Mouse (Mus musculus): ENCODE data around the gene Ap4s1. TPM values are rescaled to one million over a fixed set of nuclear protein-coding genes. Genes with fewer than 3 reads are reported as not detected.
"Not testable (repeated sequence)": the region's sequence is repeated elsewhere in the genome, so short reads cannot be mapped to it uniquely, and the experiment has no call there.

Gene Ap4s1
- polyA plus RNA-seq, 1 experiment from 2014 or later = 14.9 TPM

DNA sequence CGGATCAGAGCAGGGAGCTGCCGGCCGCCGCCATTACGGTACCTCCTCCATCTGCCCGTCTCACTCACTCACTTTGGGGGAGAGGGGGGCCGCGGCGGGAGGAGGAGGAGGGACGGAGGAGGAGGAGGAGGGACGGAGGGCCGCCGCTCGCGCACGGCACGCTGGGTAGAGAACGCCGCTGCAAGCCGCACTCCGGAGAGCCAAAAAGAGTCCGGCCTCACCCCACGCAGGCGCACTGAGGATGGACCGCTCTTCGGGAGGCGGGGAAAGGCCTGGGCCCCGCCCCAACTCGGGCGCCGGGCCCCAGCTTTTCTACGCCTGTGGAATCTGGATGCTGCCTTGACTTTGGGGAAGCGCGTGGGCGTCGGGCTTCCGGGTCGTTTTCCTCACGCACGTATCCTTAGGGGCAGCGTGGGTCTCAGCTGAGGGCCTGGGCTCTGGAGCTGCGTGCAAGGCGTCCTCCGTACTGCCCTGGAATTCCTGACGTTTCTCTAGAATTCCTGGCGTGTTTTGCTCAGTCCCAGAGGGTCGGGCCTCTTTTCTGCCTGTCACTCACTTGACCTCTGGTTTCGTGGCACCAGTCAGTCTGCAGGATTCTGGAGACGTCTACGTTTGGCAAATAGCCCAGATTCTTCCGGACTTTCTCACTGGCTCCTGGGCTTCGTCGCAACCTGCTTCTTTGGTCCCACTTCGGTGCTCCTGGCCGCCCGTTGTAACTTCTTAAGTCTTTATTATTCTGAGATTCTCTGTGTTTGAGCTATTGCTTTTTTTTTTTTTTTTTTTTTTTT, 1.2 kb downstream of the Ap4s1 start, which contains the start of gene Strn3:
Gene Strn3 (minus strand): TSS at position 53 of the 788 bp plus-strand sequence.
- under 1% methylated on average over 55 of the region's 56 CpGs for WGBS (ENCODE audit: insufficient replicate concordance)
- peaks cover 22% of the 10 kb centered on the region for H3K4me1 ChIP-seq (ENCODE audit: insufficient read depth)
- H3K27me3 ChIP-seq (ENCODE audit: insufficient read depth, low read length) = no peaks in the 10 kb centered on the region
- DNase-seq (peak; percentile 98), ATAC-seq (peak; percentile 93)
- H3K27ac ChIP-seq (ENCODE audit: low read depth) = peak within 1 kb of the TSS; percentile 95
- no peaks in the 10 kb centered on the region for H3K36me3 ChIP-seq (replicated peaks; ENCODE audit: insufficient read depth, low read length)
- peak within 1 kb of the TSS; percentile 89 for H3K9ac ChIP-seq (replicated peaks)
- peak within 1 kb of the TSS; percentile 77 for H3K4me3 ChIP-seq (ENCODE audit: low read depth, low read length)
- H3K4me2 ChIP-seq (ENCODE audit: low read depth, low read length) = peak within 1 kb of the TSS; percentile 80
- TF ChIP-seq CTCF (IDR thresholded peaks at IDR 0.05; ENCODE audit: low read depth) (no peak), EP300 (IDR thresholded peaks at IDR 0.05; ENCODE audit: low read depth) (no peak)
- no peaks in the 10 kb centered on the region for H3K9me3 ChIP-seq (ENCODE audit: low read length)

DNA sequence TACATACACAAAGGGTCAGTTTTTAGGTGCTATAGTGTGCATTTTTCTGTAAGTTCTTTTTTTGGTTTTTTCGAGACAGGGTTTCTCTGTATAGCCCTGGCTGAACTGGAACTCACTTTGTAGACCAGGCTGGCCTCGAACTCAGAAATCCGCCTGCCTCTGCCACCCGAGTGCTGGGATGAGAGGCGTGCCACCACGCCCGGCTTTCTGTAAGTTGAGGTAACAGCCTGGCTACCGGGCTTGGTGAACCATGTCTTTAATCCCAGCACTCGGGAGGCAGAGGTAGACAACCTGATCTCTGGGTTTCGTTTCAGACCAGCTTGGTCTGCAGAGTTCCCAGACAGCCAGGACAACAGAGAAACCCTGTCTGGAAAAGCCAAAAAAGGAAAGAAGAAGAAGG, 2.0 kb downstream of the Ap4s1 start:
- peak overlapping the region; percentile 77 for H3K4me3 ChIP-seq (ENCODE audit: low read depth, low read length)
- peaks cover 17% of the 10 kb centered on the region for H3K4me1 ChIP-seq (ENCODE audit: insufficient read depth)
- 66% methylated on average over 10 of the region's 10 CpGs for WGBS (ENCODE audit: insufficient replicate concordance)
- not testable (repeated sequence) for H3K27me3 ChIP-seq (ENCODE audit: insufficient read depth, low read length); H3K9me3 ChIP-seq (ENCODE audit: low read length); H3K9ac ChIP-seq (replicated peaks); H3K36me3 ChIP-seq (replicated peaks; ENCODE audit: insufficient read depth, low read length); DNase-seq; ATAC-seq
- peak overlapping the region; percentile 69 for H3K4me2 ChIP-seq (ENCODE audit: low read depth, low read length)
- peak overlapping the region; percentile 95 for H3K27ac ChIP-seq (ENCODE audit: low read depth)

DNA sequence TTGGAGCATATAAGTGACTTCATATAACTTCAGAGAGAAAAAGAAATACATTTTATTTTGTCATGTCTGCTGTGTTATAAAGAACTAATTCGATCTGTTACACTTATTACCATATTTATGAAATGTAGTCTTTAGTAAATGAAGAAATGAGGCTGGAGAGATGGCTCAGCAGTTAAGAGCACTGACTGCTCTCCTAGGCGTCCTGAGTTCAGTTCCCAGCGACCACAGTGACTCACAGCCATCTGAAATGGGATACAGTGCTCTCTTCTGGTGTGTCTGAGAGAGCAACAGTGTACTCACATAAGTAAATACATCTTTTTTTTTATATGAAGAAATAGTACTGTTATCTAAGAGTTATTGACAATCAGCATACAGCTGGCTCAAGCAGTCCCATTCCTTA, 2.6 kb downstream of the Ap4s1 start:
- no peak for ATAC-seq
- Histone ChIP-seq H3K27ac (ENCODE audit: low read depth) (peak overlapping the region; percentile 78), H3K4me2 (ENCODE audit: low read depth, low read length) (no peak overlapping the region), H3K4me1 (ENCODE audit: insufficient read depth) (peaks cover 17% of the 10 kb centered on the region), H3K9me3 (ENCODE audit: low read length) (no peaks in the 10 kb centered on the region), H3K36me3 (replicated peaks; ENCODE audit: insufficient read depth, low read length) (no peaks in the 10 kb centered on the region), H3K4me3 (ENCODE audit: low read depth, low read length) (no peak overlapping the region), H3K9ac (replicated peaks) (0 out of 2 replicates have a peak overlapping the region, but pooled peaks have one; percentile 12), H3K27me3 (ENCODE audit: insufficient read depth, low read length) (no peaks in the 10 kb centered on the region)
- 65% methylated on average over 3 of the region's 3 CpGs for WGBS (ENCODE audit: insufficient replicate concordance)
- no peak for DNase-seq
- no peak for TF ChIP-seq EP300 (IDR thresholded peaks at IDR 0.05; ENCODE audit: low read depth)
- no peak for TF ChIP-seq CTCF (IDR thresholded peaks at IDR 0.05; ENCODE audit: low read depth)

DNA sequence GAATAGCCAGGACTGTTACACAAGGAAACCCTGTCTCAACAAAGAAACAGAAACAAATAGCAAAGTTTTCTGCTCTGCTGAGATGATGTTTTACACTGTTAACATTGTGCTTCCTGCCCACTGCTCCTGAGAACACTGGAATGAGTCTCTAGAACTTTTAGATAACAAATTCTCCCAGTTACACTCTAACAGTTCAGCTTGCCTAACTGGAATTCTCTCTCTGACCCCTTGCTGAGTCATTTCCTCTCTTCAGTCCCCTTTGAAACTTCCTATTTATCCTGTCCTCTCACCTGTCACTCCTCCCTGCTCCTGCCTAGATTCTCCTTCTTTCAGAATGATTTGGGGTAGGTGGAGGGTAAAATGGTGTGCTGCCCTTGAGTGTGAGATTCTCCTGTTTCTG, 3.3 kb downstream of the Ap4s1 start:
- no peak for DNase-seq

DNA sequence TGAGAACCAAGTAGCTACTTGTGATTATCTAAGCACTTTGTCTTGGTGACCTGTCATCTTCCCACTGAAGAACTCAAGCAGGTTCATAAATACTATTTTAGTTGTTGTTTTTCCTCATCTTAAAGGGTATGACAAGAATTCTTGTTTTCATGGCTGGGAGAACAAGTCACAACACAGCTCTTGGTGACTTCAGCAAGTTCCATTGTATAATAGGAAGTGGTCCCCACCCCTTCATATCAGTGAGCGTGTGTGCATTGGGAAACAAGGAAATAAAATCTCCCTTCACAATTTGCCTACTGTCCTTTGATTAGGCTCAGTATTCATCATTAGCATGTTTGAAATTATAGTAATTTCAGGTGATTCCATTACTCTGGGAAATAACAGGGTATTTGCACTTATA, 4.1 kb downstream of the Ap4s1 start:
- Histone ChIP-seq H3K9ac (replicated peaks) (no peak overlapping the region), H3K4me3 (ENCODE audit: low read depth, low read length) (no peak overlapping the region), H3K27ac (ENCODE audit: low read depth) (no peak overlapping the region), H3K27me3 (ENCODE audit: insufficient read depth, low read length) (no peaks in the 10 kb centered on the region), H3K4me1 (ENCODE audit: insufficient read depth) (peaks cover 14% of the 10 kb centered on the region), H3K4me2 (ENCODE audit: low read depth, low read length) (no peak overlapping the region), H3K36me3 (replicated peaks; ENCODE audit: insufficient read depth, low read length) (no peaks in the 10 kb centered on the region), H3K9me3 (ENCODE audit: low read length) (no peaks in the 10 kb centered on the region)
- TF ChIP-seq CTCF (IDR thresholded peaks at IDR 0.05; ENCODE audit: low read depth) = no peak
- TF ChIP-seq EP300 (IDR thresholded peaks at IDR 0.05; ENCODE audit: low read depth) = no peak
- WGBS (ENCODE audit: insufficient replicate concordance) = 57% methylated on average over 1 of the region's 1 CpGs
- ATAC-seq = no peak
- DNase-seq = no peak

More for the DNA sequence above, 3.3 kb downstream of the Ap4s1 start:
- TF ChIP-seq EP300 (IDR thresholded peaks at IDR 0.05; ENCODE audit: low read depth) (no peak), CTCF (IDR thresholded peaks at IDR 0.05; ENCODE audit: low read depth) (no peak)
- no peak for ATAC-seq
- Histone ChIP-seq H3K36me3 (replicated peaks; ENCODE audit: insufficient read depth, low read length) (no peaks in the 10 kb centered on the region), H3K27me3 (ENCODE audit: insufficient read depth, low read length) (no peaks in the 10 kb centered on the region), H3K27ac (ENCODE audit: low read depth) (peak overlapping the region; percentile 78), H3K4me1 (ENCODE audit: insufficient read depth) (peaks cover 17% of the 10 kb centered on the region), H3K9me3 (ENCODE audit: low read length) (no peaks in the 10 kb centered on the region), H3K4me3 (ENCODE audit: low read depth, low read length) (no peak overlapping the region), H3K9ac (replicated peaks) (peak overlapping the region; percentile 12; the same call in 1 of the 2 replicates), H3K4me2 (ENCODE audit: low read depth, low read length) (0 out of 2 replicates have a peak overlapping the region, but pooled peaks have one; percentile 33)

DNA sequence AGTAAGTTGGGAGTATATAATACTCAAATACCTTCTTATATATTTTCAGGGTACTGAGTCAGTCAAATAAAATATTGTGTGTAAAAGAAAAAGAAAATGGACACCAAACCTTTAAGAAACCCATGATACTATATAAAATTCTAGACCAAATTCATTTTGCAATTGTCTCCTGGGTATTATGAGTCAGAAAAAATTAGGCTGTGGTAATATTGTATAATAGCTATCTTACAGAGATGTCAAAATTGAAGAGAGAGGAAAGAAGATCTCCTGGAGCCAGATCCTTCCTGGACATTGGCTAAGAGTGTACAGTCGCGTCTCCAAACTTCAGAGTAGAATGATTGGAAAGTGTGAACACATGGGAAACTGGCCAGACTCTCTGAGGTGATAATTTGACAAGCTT, 5.3 kb downstream of the Ap4s1 start:
- Histone ChIP-seq H3K27ac (ENCODE audit: low read depth) (no peak overlapping the region), H3K4me3 (ENCODE audit: low read depth, low read length) (no peak overlapping the region), H3K4me2 (ENCODE audit: low read depth, low read length) (no peak overlapping the region), H3K36me3 (replicated peaks; ENCODE audit: insufficient read depth, low read length) (no peaks in the 10 kb centered on the region), H3K4me1 (ENCODE audit: insufficient read depth) (peaks cover 20% of the 10 kb centered on the region), H3K27me3 (ENCODE audit: insufficient read depth, low read length) (no peaks in the 10 kb centered on the region), H3K9me3 (ENCODE audit: low read length) (no peaks in the 10 kb centered on the region), H3K9ac (replicated peaks) (no peak overlapping the region)
- ATAC-seq (no peak), DNase-seq (no peak)
- WGBS (ENCODE audit: insufficient replicate concordance) = 87% methylated on average over 2 of the region's 2 CpGs
- TF ChIP-seq CTCF (IDR thresholded peaks at IDR 0.05; ENCODE audit: low read depth) (no peak), EP300 (IDR thresholded peaks at IDR 0.05; ENCODE audit: low read depth) (no peak)

Data from liver, postnatal 0 days (tissue).